Mouse (Mus musculus): ENCODE measurements around the gene Gm13283. TPM values are rescaled to one million over a fixed set of nuclear protein-coding genes. Genes with fewer than 3 reads are reported as not detected.
"Not testable (repeated sequence)": the region's sequence is repeated elsewhere in the genome, so short reads cannot be mapped to it uniquely, and the experiment has no call there.

Gm13283 gene
- total RNA-seq (2021): not detected
- long read RNA-seq, experiment 1: 0 reads
- long read RNA-seq, experiment 2: 0 reads

GRCm38 (mm10) chr4:88759610-88760268 lies at the start of gene Gm13283:
Gm13283 (plus strand) TSS chr4:88760119.
- peak in 1 of 2 experiments; percentile 16 for DNase-seq (ENCODE audit: low spot score in 2 of 2)

- no peak for DNase-seq (ENCODE audit: low spot score in 2 of 2)
Measured at GRCm38 (mm10) chr4:88714281-88714680, 45.6 kb upstream of the Gm13283 start.

- no peak for DNase-seq (ENCODE audit: low spot score in 2 of 2)
Measured at GRCm38 (mm10) chr4:88715059-88715458, 44.9 kb upstream of the Gm13283 start.

GRCm38 (mm10) chr4:88718715-88719114 lies 41.2 kb upstream of the Gm13283 start:
- no peak for DNase-seq (ENCODE audit: low spot score in 2 of 2)

GRCm38 (mm10) chr4:88721791-88722721 lies 37.9 kb upstream of the Gm13283 start, which contains the start of the genes Gm26566 and Klhl9:
Gm26566 (plus strand) TSS chr4:88721805.
Klhl9 (minus strand) TSS chr4:88722465.
- peak; percentile 89 for DNase-seq (ENCODE audit: low spot score in 2 of 2)

GRCm38 (mm10) chr4:88723497-88724090 lies 36.3 kb upstream of the Gm13283 start:
- no peak for DNase-seq (ENCODE audit: low spot score in 2 of 2)

- DNase-seq (ENCODE audit: low spot score in 2 of 2): no peak
Measured at GRCm38 (mm10) chr4:88726727-88727126, 33.2 kb upstream of the Gm13283 start.

- peak in 1 of 2 experiments; percentile 21 for DNase-seq (ENCODE audit: low spot score in 2 of 2)
Measured at GRCm38 (mm10) chr4:88727324-88727723, 32.6 kb upstream of the Gm13283 start.

GRCm38 (mm10) chr4:88738480-88738879 lies 21.4 kb upstream of the Gm13283 start:
- DNase-seq (ENCODE audit: low spot score in 2 of 2): peak; percentile 70 to 78

- no peak for DNase-seq (ENCODE audit: low spot score in 2 of 2)
Measured at GRCm38 (mm10) chr4:88739036-88739435, 20.9 kb upstream of the Gm13283 start.

- DNase-seq (ENCODE audit: low spot score in 2 of 2): no peak
Measured at GRCm38 (mm10) chr4:88741426-88741825, 18.5 kb upstream of the Gm13283 start.

- DNase-seq (ENCODE audit: low spot score in 2 of 2): no peak
Measured at GRCm38 (mm10) chr4:88742771-88743371, 17.0 kb upstream of the Gm13283 start.

- DNase-seq (ENCODE audit: low spot score in 2 of 2): no peak
Measured at GRCm38 (mm10) chr4:88744207-88744606, 15.7 kb upstream of the Gm13283 start.

GRCm38 (mm10) chr4:88749926-88750325 lies 10.0 kb upstream of the Gm13283 start:
- DNase-seq (ENCODE audit: low spot score in 2 of 2): no peak

GRCm38 (mm10) chr4:88754818-88755340 lies 5.0 kb upstream of the Gm13283 start, which contains the start of gene Gm13271:
Gm13271 (plus strand) TSS chr4:88754868.
- DNase-seq (ENCODE audit: low spot score in 2 of 2): peak; percentile 70 to 75

- DNase-seq (ENCODE audit: low spot score in 2 of 2): peak; percentile 8 to 21
Measured at GRCm38 (mm10) chr4:88756581-88757513, 3.1 kb upstream of the Gm13283 start.

- DNase-seq (ENCODE audit: low spot score in 2 of 2): peak; percentile 86 to 90
Measured at GRCm38 (mm10) chr4:88757628-88758031, 2.3 kb upstream of the Gm13283 start.

GRCm38 (mm10) chr4:88758751-88759150 lies 1.2 kb upstream of the Gm13283 start:
- DNase-seq (ENCODE audit: low spot score in 2 of 2): not testable (repeated sequence)

- DNase-seq (ENCODE audit: low spot score in 2 of 2): peak; percentile 57 to 67
Measured at GRCm38 (mm10) chr4:88760431-88760830, 512 bp downstream of the Gm13283 start.
